Mouse (Mus musculus): Measurements from ENCODE around the gene Vmn1r142.
"Not testable (repeated sequence)": the region's sequence is repeated elsewhere in the genome, so short reads cannot be mapped to it uniquely, and the experiment has no call there.

DNA sequence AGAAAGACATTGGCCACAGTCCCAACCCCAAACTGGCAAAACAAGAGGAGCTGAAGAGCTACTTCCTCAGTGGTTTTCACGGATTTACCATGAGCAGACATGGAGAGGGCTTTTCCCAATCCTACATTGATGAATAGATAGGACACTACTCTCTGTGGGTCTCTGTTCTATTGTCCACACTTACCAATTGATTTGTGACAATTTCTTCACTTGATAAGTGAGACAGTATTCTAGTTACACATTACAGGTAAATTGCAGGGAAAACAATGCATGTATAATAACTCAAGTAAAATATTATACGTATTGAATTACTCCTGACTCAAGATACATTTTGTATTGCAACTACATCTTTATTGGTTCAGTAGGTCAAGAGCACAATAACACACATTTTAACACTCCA lies 45.7 kb downstream of the Vmn1r142 start, which contains the start of gene Gm16451:
- TF ChIP-seq POLR2A (IDR thresholded peaks at IDR 0.05; ENCODE audit: insufficient read length, low read depth); E2F4 (IDR thresholded peaks at IDR 0.05; ENCODE audit: insufficient read depth); MYOG (IDR thresholded peaks at IDR 0.05; ENCODE audit: control insufficient read depth in 1 of 3, insufficient read depth in 1 of 3, insufficient read length in 2 of 3, low read depth in 2 of 3): not testable (repeated sequence)

Data from myocyte (in vitro differentiated cells).